Mouse (Mus musculus) megakaryocyte, embryonic 14.5 days (primary cell): ENCODE data around the gene Fcrla.
"Not testable (repeated sequence)": the region's sequence is repeated elsewhere in the genome, so short reads cannot be mapped to it uniquely, and the experiment has no call there.

Source experiments
- FLI1 ChIP-seq: IDR thresholded peaks from 2 replicates; pipeline ENCODE4 v1.6.1; 2012; ENCODE audit warnings: low read length, inconsistent platforms, mixed read lengths
- GATA1 ChIP-seq: IDR thresholded peaks from 3 replicates; pipeline ENCODE4 v1.6.1; 2012; ENCODE audit warnings: mixed read lengths, low read length, inconsistent platforms, borderline replicate concordance

GRCm38 (mm10) chr1:170944151-170944550 lies 16.8 kb upstream of the Fcrla start:
- not testable (repeated sequence) for TF ChIP-seq GATA1, FLI1
